ENCODE assay signal across 8 mouse cellular contexts in genomic region chr12:55820661-55821314, GRCm38 (mm10). TPM values are rescaled to one million over a fixed set of nuclear protein-coding genes. Genes with fewer than 3 reads are reported as not detected.
DNase-seq lines count a peak whose midpoint lies in the region; ATAC-seq lines count a peak whose summit lies in the region.

Gene Ralgapa1, minus strand, starts transcription at chr12:55821167.

- peak; percentile 95 for ATAC-seq in hindbrain, embryonic 12.5 days (ENCODE audit: low FRiP score)

- peak; percentile 89 for DNase-seq in Muller cell, postnatal 12 days (ENCODE audit: inconsistent ontology term)
- DNase-seq in cerebellum, adult 9-11 months = peak; percentile 88
- DNase-seq in frontal cortex, postnatal 10 days (ENCODE audit: low spot score in 2 of 2) = peak; percentile 79 to 88
- peak; percentile 86 to 89 for DNase-seq in layer of hippocampus, postnatal 14 days (ENCODE audit: low spot score in 2 of 2)
- peak; percentile 88 for DNase-seq in lung, postnatal 14 days
- DNase-seq in retina, adult 2 months (ENCODE audit: low read depth, low spot score) = peak; percentile 83
- peak; percentile 85 to 88 for DNase-seq in thymus, postnatal 36 days

- H3K4me3 ChIP-seq in hindbrain, embryonic 12.5 days = peak within 1 kb of the TSS; percentile 87

- peak within 1 kb of the TSS; percentile 91 for H3K9ac ChIP-seq in hindbrain, embryonic 12.5 days

- H3K4me1 ChIP-seq in hindbrain, embryonic 12.5 days = peaks cover 7% of the 10 kb centered on the region

- WGBS in hindbrain, embryonic 12.5 days = 0% methylated on average over 60 of the region's 78 CpGs

- no peaks in the 10 kb centered on the region for H3K27me3 ChIP-seq in hindbrain, embryonic 12.5 days

- peak within 1 kb of the TSS; percentile 97 for H3K27ac ChIP-seq in hindbrain, embryonic 12.5 days

- peak within 1 kb of the TSS; percentile 73 for H3K4me2 ChIP-seq in hindbrain, embryonic 12.5 days (replicated peaks)

- H3K36me3 ChIP-seq in hindbrain, embryonic 12.5 days = no peaks in the 10 kb centered on the region

- no peaks in the 10 kb centered on the region for H3K9me3 ChIP-seq in hindbrain, embryonic 12.5 days (replicated peaks)

RNA-seq across cellular contexts. Expression of gene Ralgapa1, which starts in this region (rescaled TPM):
- polyA plus RNA-seq in hindbrain, embryonic 12.5 days (2016; fragmentation: Nextera tagmentation; extraction: Ambion mirVana) = 28.4 and 31.4 TPM in 2 replicates
- total RNA-seq in layer of hippocampus, postnatal 14 days (2021) = 100 to 1,000 TPM; 113 to 125 TPM

Comparison
In these comparisons a context has a peak if more than half of its experiments do, and no peak if none do; other contexts are left out.
1. Peak in every context shown above with its lines: DNase-seq, ATAC-seq, H3K4me3 ChIP-seq and H3K27ac ChIP-seq.